In the genomic region with DNA sequence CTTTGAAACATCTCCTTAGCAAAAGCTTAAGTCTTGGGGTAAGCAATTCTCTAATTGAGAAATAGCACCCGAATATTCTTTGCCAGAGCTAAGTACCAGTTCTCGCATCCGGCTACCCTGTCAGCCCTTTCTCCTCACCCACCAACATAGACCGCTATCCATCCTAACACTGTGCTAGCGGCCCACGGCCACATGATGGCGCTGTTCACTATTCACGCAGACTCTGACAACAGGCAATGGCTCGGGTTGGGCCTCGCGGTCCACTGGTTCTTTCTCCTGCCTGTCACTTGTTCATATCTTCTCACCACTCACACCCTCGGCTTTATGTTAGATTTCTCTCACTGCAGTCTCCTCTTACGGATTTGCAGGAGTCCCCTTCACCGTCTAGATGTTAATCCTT, we compare ENCODE assay signal across 9 mouse cellular contexts. TPM values are rescaled to one million over a fixed set of nuclear protein-coding genes. Genes with fewer than 3 reads are reported as not detected.
DNase-seq lines count a peak whose midpoint lies in the region; ATAC-seq lines count a peak whose summit lies in the region.
"Had no signal": no experiment of that assay in that cellular context is flagged by ENCODE, and none has a peak within 500 bp of the region (broad histone marks: within the 10 kb centered on the region; RNA-seq: fewer than 3 reads in every experiment).

No protein-coding gene starts in this region.

- H3K4me2 ChIP-seq in heart, embryonic 12.5 days = no peak overlapping the region
- H3K4me2 ChIP-seq: heart, embryonic 13.5 days had no signal

- peaks cover 7% of the 10 kb centered on the region for H3K9me3 ChIP-seq in heart, embryonic 12.5 days (replicated peaks)

- no peaks in the 10 kb centered on the region for H3K27me3 ChIP-seq in heart, embryonic 12.5 days (replicated peaks)
- H3K27me3 ChIP-seq: heart, embryonic 13.5 days had no signal

- peak; percentile 33 to 61 for DNase-seq in heart, adult 18-20 months
- DNase-seq in 416B (ENCODE audit: low read depth) = peak; percentile 57
- peak; percentile 60 to 87 for DNase-seq in adrenal gland, adult (ENCODE audit: inconsistent age in 2 of 2, low spot score in 1 of 2)
- DNase-seq in embryo, embryonic 10.5 days (ENCODE audit: low spot score) = peak; percentile 56
- peak; percentile 51 for DNase-seq in kidney, postnatal 14 days
- DNase-seq in testis, postnatal 14 days (ENCODE audit: low spot score) = peak; percentile 78

- no peaks in the 10 kb centered on the region for H3K36me3 ChIP-seq in heart, embryonic 12.5 days
- H3K36me3 ChIP-seq: heart, embryonic 13.5 days had no signal

- no peak for ATAC-seq in heart, embryonic 12.5 days (ENCODE audit: insufficient number of reproducible peaks, low FRiP score)
- peak; percentile 99 for ATAC-seq in megakaryocyte progenitor cell, adult 5-6 weeks (replicated peaks; ENCODE audit: poor library complexity)

- no peak overlapping the region for H3K27ac ChIP-seq in heart, embryonic 12.5 days (ENCODE audit: poor library complexity, severe bottlenecking)
- H3K27ac ChIP-seq: heart, embryonic 13.5 days had no signal

- H3K4me1 ChIP-seq in heart, embryonic 12.5 days (replicated peaks) = no peaks in the 10 kb centered on the region
- H3K4me1 ChIP-seq: heart, embryonic 13.5 days had no signal

- 39% methylated on average over 14 of the region's 14 CpGs for WGBS in heart, embryonic 12.5 days

- H3K9ac ChIP-seq in heart, embryonic 12.5 days = no peak overlapping the region
- H3K9ac ChIP-seq: heart, embryonic 13.5 days had no signal

- no peak overlapping the region for H3K4me3 ChIP-seq in heart, embryonic 12.5 days
- H3K4me3 ChIP-seq: heart, embryonic 13.5 days had no signal

RNA-seq across cellular contexts. Expression of gene Pla2g12a, which starts 14.7 kb away (rescaled TPM):
- 10 to 100 TPM; 46.3 to 61.8 TPM for total RNA-seq in heart, adult 18-20 months (2021)
- polyA plus RNA-seq in heart, embryonic 12.5 days (2016; fragmentation: Nextera tagmentation; extraction: Ambion mirVana) = 63.3 and 66.1 TPM in 2 replicates
- total RNA-seq in megakaryocyte progenitor cell, adult 5-6 weeks (2015) = 32.2 and 40.1 TPM in 2 replicates
- 24.3 and 31.3 TPM in 2 replicates for total RNA-seq in megakaryocyte progenitor cell, adult 5-6 weeks (2017)

RNA-seq across cellular contexts. Expression of gene Cfi, which starts 28.0 kb away (rescaled TPM):
- total RNA-seq in heart, adult 18-20 months (2021) = under 1 TPM; 0.40 to 0.80 TPM
- polyA plus RNA-seq in heart, embryonic 12.5 days (2016; fragmentation: Nextera tagmentation; extraction: Ambion mirVana) = 2.0 and 2.8 TPM in 2 replicates
- total RNA-seq in megakaryocyte progenitor cell, adult 5-6 weeks (2015) = not detected in 2 replicates
- not detected in 2 replicates for total RNA-seq in megakaryocyte progenitor cell, adult 5-6 weeks (2017)

RNA-seq across cellular contexts. Expression of gene Gar1, which starts 32.5 kb away (rescaled TPM):
- total RNA-seq in heart, adult 18-20 months (2021) = 10 to 100 TPM; 14.7 to 17.5 TPM
- 52.2 and 59.5 TPM in 2 replicates for polyA plus RNA-seq in heart, embryonic 12.5 days (2016; fragmentation: Nextera tagmentation; extraction: Ambion mirVana)
- 49.3 and 64.6 TPM in 2 replicates for total RNA-seq in megakaryocyte progenitor cell, adult 5-6 weeks (2015)
- total RNA-seq in megakaryocyte progenitor cell, adult 5-6 weeks (2017) = 23.6 and 26.9 TPM in 2 replicates

RNA-seq across cellular contexts. Expression of gene Casp6, which starts 37.5 kb away (rescaled TPM):
- total RNA-seq in heart, adult 18-20 months (2021) = 10 to 100 TPM; 11.3 to 12.6 TPM
- polyA plus RNA-seq in heart, embryonic 12.5 days (2016; fragmentation: Nextera tagmentation; extraction: Ambion mirVana) = 74.8 and 83.4 TPM in 2 replicates
- total RNA-seq in megakaryocyte progenitor cell, adult 5-6 weeks (2015) = 16.2 and 16.3 TPM in 2 replicates
- 9.3 and 13.3 TPM in 2 replicates for total RNA-seq in megakaryocyte progenitor cell, adult 5-6 weeks (2017)

RNA-seq across cellular contexts. Expression of gene Rrh, which starts 41.3 kb away (rescaled TPM):
- not detected for total RNA-seq in heart, adult 18-20 months (2021)
- 0.05 and 0.06 TPM in 2 replicates for polyA plus RNA-seq in heart, embryonic 12.5 days (2016; fragmentation: Nextera tagmentation; extraction: Ambion mirVana)
- total RNA-seq in megakaryocyte progenitor cell, adult 5-6 weeks (2015) = 0.07 and 0.35 TPM in 2 replicates
- total RNA-seq in megakaryocyte progenitor cell, adult 5-6 weeks (2017) = 0.12 and 0.47 TPM in 2 replicates
- polyA plus RNA-seq: heart, embryonic 13.5 days had no signal
